Mouse (Mus musculus) left cerebral cortex, postnatal 25 days (tissue): ENCODE data around the gene Lcat. TPM values are rescaled to one million over a fixed set of nuclear protein-coding genes. Genes with fewer than 3 reads are reported as not detected.
"Not testable (repeated sequence)": the region's sequence is repeated elsewhere in the genome, so short reads cannot be mapped to it uniquely, and the experiment has no call there.

Experiments
- DNase-seq, 2 experiments: peaks; one replicate each; pipeline ENCODE4 v3.0.0; 2022; ENCODE audit warnings: low spot score in 2 of 2, mixed read lengths in 1 of 2
- intact Hi-C: fragments of 180-260 bp; cut with DNase I; formaldehyde crosslinking; loops from one replicate; pipeline ENCODE4 v1.15.1; 2025
- total RNA-seq, 2 experiments: library from RNA; stranded (reverse); gene quantifications; 2 replicates each; pipeline ENCODE4 v1.2.3; 2021

Gene Lcat
- 10 to 100 TPM; 28.0 to 32.5 TPM for total RNA-seq

DNA sequence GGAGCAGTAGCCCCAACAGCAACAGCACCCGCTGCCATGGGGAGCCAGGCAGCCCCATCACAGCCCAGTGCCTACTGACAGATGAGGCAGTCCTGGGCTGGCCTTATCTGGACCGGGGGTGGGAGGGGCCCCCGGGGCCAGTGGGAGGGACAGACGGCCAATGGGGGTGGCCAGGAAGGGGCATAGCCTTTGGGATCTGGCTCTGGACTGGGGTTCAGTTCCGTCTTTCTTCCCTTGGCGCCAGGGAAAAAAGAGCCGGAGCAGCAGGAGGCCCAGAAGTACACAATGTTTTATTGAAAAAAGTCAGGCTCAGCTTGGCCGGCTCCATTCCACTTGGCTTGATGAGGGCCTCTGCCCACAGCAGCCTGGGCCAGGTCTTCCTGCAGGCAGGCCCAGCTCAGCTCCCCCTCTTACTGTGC, at the start of gene Lcat:
Gene Lcat (minus strand): TSS at position 62 of the 419 bp plus-strand sequence.
- peak in 1 of 2 experiments; percentile 60 for DNase-seq
- intact Hi-C loops, result no loop called here

DNA sequence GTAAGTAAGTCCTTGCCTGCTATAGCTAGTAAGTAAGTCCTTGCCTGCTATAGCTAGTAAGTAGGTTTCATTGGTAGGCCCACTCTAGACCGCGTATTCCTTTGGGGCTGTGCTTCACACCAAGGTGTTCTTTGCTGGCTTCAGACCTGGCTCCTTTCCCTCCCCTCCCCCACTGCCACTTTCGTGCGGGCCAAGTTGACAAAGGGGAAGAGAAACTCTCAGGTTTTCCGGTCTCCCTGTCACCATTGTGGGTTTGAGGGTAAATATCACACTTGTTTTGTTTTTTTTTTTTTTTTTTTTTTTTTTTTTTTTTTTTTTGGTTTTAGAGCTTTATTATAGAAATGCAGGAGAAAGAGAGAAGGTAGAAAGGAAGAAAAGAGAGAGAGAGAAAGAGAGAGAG, 49.3 kb upstream of the Lcat start:
- intact Hi-C loops, result no loop called here
- no peak for DNase-seq

DNA sequence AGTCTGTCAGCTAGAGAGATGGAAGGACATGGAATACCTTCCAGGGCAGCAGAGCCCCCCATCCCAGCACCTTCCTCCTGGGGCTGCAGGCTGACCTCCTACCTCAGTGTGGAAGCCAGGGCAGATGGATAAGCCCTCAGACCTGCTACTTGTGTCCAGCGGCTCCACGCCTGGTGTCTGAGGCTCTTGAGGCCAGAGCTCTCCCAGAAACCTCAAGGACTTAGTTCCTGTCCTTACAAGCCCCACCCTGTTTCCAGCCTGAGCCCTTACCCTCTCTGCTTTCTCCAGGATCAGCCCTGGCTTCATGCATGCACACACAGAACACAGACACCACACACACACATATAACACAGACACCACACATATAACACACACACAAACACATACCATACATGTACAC, 48.4 kb upstream of the Lcat start:
- no peak for DNase-seq
- intact Hi-C loops, result loop anchor here (1.0 kb wide), 1 partner anchor 31 kb away; no protein-coding TSS in a partner anchor

DNA sequence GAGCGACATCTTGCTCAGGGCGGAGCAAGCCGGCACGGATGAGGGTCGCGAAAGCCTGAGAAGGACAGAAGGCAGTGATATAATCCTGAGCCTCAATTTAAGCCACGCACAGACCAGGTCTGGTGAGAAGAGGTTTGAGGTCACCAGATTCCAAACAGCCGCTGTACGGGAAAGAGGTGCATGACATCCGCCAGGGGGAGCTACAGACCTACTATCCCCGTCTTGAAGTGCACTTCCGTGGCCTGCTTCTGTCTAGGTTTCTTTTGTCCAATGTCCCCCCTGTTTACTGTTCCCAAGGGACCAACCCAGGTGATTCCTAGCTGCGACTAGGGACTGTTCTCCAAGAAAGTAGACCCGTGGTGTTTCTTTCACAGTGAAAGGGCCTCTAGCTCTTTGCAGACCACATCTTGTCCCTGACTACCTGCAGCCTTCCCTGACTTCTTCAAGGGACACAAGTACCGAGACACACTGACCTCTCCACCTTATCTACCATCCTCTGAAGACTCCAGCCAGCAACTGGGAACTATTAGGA, 47.7 kb upstream of the Lcat start, which contains the start of gene Dus2:
Gene Dus2 (plus strand): TSS at position 482 of the 532 bp plus-strand sequence.
- DNase-seq, result peak; percentile 42 to 73
- intact Hi-C loops, result loop anchor here (1.0 kb wide), 1 partner anchor 31 kb away; no protein-coding TSS in a partner anchor

DNA sequence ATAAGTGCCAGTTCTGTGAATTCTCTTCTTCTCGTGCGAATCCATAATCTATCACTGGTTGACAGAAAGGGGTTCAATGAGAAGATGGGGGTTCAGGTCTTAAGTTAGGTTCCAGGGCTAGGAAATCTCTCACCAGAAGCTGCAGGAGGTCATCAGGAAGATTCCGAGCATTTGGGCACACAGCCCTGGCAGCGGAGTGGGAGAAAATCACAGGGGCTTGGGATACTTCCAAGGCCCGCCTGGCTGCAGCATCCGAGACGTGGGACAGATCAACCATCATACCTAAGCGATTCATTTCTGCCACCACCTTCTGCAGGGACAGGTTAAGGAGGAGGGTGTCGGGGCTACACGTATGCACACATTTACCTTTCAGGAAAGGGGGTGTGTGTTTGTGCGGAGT, 45.4 kb upstream of the Lcat start:
- intact Hi-C loops, result no loop called here
- no peak for DNase-seq

GRCm38 (mm10) chr8:105983406-105983805, 40.2 kb upstream of the Lcat start:
- intact Hi-C loops, DNase-seq: not testable (repeated sequence)

- intact Hi-C loops, result no loop called here
- no peak for DNase-seq
Measured at GRCm38 (mm10) chr8:105981146-105981545, 38.0 kb upstream of the Lcat start.

DNA sequence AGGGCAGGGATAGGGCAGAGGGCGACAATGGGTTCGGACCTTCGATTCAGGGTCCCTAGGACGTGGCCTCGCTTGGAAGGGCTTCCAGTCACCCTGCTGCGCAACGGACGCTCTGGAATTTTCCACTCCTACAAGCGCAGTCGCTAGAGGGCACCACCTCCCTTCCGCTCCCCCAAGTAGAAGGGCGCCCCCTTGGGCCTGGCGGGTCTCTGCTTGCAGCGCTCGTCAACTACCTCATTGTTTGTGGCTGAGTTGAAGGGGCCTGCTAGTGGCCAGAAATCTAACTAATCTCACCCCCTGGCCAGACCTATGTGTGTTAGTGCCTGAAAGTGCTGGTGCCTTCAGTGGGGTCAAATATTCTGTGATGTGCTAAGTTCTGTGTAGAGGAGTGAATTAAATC, 36.1 kb upstream of the Lcat start, which contains the start of gene Dpep3:
Gene Dpep3 (minus strand): TSS at position 105 of the 400 bp plus-strand sequence.
- intact Hi-C loops, result no loop called here
- no peak for DNase-seq

- intact Hi-C loops, result no loop called here
- DNase-seq, result no peak
Measured at GRCm38 (mm10) chr8:105975363-105975762, 32.2 kb upstream of the Lcat start.

DNA sequence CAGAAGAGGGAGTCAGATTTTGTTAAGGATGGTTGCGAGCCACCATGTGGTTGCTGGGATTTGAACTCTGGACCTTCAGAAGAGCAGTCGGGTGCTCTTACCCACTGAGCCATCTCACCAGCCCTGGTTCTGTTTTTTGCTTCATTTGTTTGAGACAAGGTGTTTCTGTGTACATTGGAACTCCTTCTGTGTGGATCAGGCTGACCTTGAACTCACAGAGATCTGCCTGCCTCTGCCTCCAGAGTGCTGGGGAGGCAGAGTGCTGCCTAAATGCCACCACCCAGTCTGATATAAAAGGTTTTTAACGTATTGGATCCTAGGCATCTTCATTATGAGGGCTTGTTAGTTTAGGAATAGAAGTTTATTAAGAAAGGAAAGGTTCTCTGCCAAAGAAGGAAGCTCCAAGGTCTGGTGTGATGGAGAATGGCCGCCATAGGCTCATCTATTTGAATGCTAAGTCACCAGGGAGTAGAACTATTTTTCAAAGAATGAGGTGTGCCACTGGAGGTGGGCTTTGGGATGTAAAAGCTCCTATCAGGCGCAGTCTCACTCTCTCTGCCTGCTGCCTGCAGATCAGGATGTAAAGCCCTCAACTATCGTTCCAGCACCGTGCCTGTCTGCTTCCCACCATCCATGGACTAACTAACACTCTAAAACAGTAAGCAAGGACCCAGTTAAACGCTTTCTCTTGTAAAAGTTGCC, 28.0 kb upstream of the Lcat start:
- intact Hi-C loops, result no loop called here
- DNase-seq, result no peak

DNA sequence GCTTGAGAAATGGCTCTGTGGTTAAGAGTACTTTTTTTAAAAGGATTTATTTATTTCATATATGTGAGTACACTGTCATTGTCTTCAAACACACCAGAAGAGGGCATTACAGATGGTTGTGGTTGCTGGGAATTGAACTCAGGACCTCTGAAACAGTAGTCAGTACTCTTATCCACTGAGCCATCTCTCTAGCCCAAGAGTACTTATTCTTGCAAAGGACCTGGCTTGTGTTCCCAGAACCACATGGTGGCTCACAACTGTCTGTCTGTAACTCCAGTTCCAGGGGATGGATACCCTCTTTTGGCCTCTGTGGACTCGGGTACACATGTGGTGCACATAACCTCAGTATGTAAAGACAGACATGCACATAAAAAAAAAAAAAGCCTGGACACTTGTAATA, 26.2 kb upstream of the Lcat start:
- DNase-seq, result no peak
- intact Hi-C loops, result no loop called here

DNA sequence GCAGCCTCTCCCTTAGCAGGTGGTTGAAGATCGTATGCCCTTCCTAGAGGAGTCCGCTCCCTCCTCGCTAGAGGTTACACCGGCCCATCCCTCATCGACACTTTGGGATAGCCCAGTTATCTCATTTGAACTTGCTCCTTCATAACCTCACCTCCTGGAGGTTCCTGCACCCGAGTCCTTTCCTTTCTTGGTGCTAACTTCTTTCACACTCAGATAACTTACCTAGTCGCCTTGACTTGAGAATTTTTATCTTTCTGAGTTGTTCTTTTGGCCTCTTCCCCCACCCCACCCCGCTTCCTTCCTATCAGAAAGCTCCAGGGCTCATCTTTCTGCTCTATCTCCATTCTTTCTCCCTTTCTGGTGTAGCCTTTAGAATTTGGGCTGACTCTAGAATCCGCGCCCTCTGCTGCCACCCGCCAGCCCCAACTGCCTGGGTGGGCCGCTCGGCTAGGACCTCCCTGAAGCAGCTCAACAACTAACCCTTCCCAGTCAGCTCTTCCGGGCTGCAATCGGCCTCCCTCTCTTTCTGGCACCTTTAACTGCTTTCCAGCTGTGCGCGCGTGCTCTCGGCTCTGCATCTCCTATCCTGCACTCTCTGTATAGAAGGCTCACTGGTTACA, 23.6 kb upstream of the Lcat start:
- intact Hi-C loops, result no loop called here
- no peak for DNase-seq

DNA sequence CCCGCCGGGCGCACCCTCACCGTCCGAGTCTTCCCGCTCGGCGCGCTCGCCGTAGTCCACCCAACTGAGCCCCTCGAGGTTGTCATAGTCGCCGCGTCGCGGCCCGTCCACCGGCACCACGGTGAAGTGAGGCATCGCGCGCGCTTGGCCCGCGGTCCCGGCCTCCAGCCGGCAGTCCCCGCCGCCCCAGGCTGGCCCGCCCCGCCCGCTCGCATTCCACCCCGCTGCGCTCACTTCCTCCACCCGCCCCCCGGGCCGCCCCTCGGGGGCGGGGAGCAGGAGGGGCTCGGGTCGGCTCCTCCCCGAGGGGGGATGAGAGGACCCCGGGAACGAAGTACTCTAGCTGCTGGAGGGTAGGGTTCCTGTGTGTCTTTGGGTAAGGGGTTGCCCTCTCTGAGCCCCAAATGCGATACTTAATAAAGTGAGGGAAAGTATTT, 22.7 kb upstream of the Lcat start, which contains the start of gene Slc12a4:
Gene Slc12a4 (minus strand): TSS at position 193 of the 437 bp plus-strand sequence.
- intact Hi-C loops, result no loop called here
- peak in 1 of 2 experiments; percentile 23 for DNase-seq

GRCm38 (mm10) chr8:105965266-105965904, 22.2 kb upstream of the Lcat start:
- intact Hi-C loops, result no loop called here
- DNase-seq, result peak in 1 of 2 experiments; percentile 16

- intact Hi-C loops, result no loop called here
Measured at GRCm38 (mm10) chr8:105964506-105965265, 21.5 kb upstream of the Lcat start.

GRCm38 (mm10) chr8:105961536-105961935, 18.4 kb upstream of the Lcat start:
- DNase-seq, result no peak
- intact Hi-C loops, result no loop called here

More at GRCm38 (mm10) chr8:105964506-105965265, 21.5 kb upstream of the Lcat start:
- no peak for DNase-seq

DNA sequence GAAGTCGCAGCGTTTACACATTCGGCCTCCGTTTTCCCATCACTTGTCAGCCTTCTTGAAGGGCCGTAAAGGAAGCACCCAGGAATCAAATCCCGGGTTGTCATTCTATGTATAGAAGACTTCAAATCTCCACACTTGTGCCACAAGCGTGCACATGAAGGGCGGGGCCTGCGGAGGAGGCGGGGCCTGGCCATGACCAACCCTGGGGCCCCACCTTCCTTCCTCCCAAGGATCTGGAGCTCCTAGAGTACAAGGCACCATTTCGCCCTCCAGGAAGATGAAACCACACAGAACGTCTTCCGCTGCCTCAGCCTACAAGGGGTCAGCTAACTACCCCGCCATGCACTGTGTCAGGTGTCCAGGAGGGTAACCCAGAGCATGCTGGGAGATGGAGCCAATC, 17.9 kb upstream of the Lcat start:
- DNase-seq, result no peak
- intact Hi-C loops, result no loop called here

- intact Hi-C loops, result no loop called here
- DNase-seq, result no peak
Measured at GRCm38 (mm10) chr8:105959350-105959749, 16.2 kb upstream of the Lcat start.

DNA sequence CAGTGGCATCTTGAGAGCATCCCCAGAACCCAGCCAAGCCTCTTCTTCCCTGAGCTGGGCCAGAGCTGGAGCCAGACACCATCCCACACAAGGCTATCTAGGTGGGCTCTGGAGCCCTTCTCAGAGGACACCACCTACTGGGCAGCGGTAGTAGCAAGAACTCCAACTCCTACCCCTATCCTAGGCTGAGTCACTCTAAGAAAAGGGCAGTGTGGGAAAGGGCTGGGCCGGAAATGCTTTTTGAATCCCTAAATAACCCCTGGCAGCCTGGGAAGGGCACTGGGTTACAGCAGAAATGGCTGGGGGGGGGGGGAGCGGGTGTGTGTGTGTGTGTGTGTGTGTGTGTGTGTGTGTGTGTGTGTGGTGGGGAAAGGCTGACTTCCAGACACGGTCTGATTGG, 14.6 kb upstream of the Lcat start:
- intact Hi-C loops, result no loop called here
- no peak for DNase-seq
